Mouse (Mus musculus): ENCODE results near the gene Ttc33. TPM values are rescaled to one million over a fixed set of nuclear protein-coding genes. Genes with fewer than 3 reads are reported as not detected.
A peak's percentile ranks its signal among the peaks of the same experiment; 100 is the strongest.

Ttc33 gene
- 31.2 and 35.9 TPM in 2 replicates for total RNA-seq (2014; rRNA removed)
- 45.8 and 51.0 TPM in 2 replicates for polyA plus RNA-seq (2015; fragmentation: Nextera tagmentation; extraction: Ambion mirVana)

DNA sequence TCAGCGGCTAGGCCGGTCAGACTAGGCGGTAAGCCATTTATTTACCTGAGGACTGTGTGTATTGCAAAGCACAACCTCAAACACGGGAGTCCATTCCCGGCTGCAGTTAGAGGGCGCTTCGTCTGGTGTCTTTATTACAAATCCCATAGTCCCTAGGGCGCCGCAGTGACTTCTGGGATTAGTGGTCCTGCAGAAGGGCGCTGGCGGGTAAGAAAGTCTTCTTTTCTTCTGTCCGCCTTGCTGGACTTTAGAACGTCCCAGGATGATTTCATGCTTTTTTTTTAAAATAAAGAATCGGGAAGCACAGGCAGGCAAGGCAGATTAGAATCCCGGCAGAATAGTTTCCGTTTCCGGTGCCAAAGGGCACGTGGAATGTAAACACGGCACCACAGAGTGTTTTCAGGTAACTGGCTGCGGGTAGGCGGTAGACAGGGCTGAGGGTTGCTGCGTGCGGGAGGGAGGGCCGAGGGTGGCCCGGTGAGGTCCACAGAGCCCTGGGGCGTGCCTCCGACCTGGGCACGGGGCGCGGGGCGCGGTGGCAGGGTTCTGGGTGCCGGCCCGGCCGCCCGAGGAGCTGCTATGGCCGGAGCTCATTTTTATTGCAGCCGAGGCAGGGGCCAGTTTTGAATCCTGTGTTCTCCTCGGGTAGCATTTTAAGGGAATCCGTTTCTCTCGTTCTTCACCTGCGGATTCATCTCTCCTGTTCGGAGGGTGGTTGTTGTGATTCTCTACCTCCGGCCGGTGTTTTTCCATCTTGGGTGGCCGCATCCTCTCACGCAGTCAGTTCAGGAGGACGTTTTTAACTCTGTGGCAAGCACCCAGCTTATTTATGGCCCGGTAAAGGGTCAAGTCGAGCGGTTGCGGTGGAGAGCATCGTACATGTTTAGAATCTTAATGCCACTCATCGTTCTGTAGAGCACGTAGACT is at the start of gene Ttc33:
Gene Ttc33 (plus strand): TSS at position 160 of the 927 bp plus-strand sequence.
- DNase-seq (ENCODE audit: low spot score), result peak; percentile 93
- Histone ChIP-seq H3K4me1 (ENCODE audit: insufficient read depth, low read length) (0 out of 2 replicates have a peak, but pooled peaks cover 4% of the 10 kb centered on the region), H3K27ac (ENCODE audit: low read depth, low read length) (peak within 1 kb of the TSS; percentile 85), H3K36me3 (ENCODE audit: insufficient read depth, low read length) (peaks cover 8% of the 10 kb centered on the region; the same call in 1 of the 2 replicates), H3K9me3 (ENCODE audit: low read length) (no peaks in the 10 kb centered on the region), H3K4me2 (ENCODE audit: low read depth, low read length, poor library complexity, severe bottlenecking) (peak within 1 kb of the TSS; percentile 85), H3K4me3 (ENCODE audit: low read depth, low read length) (peak within 1 kb of the TSS; percentile 76), H3K9ac (replicated peaks; ENCODE audit: low read length, poor library complexity, severe bottlenecking) (peak within 1 kb of the TSS; percentile 65), H3K27me3 (ENCODE audit: insufficient read depth, low read length) (no peaks in the 10 kb centered on the region)
- WGBS, result under 1% methylated on average over 53 of the region's 55 CpGs
- peak; percentile 91 for ATAC-seq (ENCODE audit: low FRiP score)
- TF ChIP-seq CTCF (IDR thresholded peaks at IDR 0.05), result peak; percentile 67

DNA sequence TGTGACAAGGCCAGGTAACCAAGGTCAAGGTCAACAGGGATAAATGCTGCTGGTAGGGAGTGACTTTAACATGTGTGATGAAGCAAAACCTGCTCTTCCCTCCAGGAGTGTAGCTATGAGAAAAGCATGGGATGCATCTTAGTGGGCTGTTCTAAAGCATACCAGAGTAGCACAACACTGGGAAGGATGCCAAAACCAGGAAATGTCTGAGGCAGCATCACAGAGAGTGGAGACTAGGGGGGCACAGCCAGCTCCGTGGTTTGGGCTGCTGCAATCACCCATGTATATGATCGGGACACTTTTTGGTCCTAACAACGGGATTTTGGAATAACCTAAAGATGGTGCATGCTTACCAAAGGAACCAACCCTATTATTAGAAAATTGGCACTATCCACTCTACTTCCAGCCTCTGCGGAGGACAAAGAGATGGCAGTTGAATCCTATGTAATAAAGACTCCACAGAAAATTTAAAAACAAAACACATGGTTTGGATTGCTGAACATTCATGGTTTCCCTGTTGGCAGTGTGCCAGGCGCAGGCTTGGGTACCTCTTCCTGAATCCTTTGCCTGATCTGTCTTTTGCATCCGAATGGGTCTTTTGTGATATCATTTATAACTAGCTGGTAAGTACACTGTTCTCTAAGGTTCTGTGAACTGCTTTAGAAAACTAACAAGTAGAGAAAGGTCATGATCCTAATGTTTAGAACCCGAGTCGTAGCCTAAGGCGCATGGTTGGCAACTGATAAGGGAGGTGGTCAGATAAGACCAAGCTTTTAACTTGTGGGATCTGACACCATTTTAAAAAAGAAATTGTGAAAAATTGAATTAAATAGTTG is 47.1 kb upstream of the Ttc33 start:
- ATAC-seq (ENCODE audit: low FRiP score) (no peak), DNase-seq (ENCODE audit: low spot score) (no peak)
- no peak overlapping the region for H3K9ac ChIP-seq (replicated peaks; ENCODE audit: low read length, poor library complexity, severe bottlenecking)
- no peaks in the 10 kb centered on the region for H3K36me3 ChIP-seq (ENCODE audit: insufficient read depth, low read length)
- TF ChIP-seq CTCF (IDR thresholded peaks at IDR 0.05), result no peak
- H3K4me2 ChIP-seq (ENCODE audit: low read depth, low read length, poor library complexity, severe bottlenecking), result no peak overlapping the region
- WGBS, result 74% methylated on average over 9 of the region's 9 CpGs
- no peaks in the 10 kb centered on the region for H3K9me3 ChIP-seq (ENCODE audit: low read length)
- H3K27ac ChIP-seq (ENCODE audit: low read depth, low read length), result no peak overlapping the region
- no peaks in the 10 kb centered on the region for H3K27me3 ChIP-seq (ENCODE audit: insufficient read depth, low read length)
- no peaks in the 10 kb centered on the region for H3K4me1 ChIP-seq (ENCODE audit: insufficient read depth, low read length)
- no peak overlapping the region for H3K4me3 ChIP-seq (ENCODE audit: low read depth, low read length)

DNA sequence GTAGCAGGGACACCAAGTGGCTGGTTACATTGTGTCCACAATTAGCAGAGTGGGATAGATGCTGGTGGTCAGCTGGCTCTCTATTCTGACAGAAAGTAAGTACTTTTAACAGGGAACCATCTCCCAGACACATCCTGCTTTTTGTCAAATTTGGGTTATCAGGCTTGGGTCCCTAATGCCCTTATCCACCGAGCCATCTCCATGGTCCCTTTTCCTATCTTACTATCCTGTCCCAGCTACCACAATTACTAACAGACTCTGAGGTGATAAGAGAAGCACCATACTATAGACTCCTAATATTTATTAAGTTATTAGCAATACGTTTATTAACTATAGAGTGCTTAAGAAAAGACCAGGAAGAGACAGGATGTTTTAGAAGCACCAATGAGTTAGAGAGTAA is 46.0 kb upstream of the Ttc33 start:
- Histone ChIP-seq H3K4me1 (ENCODE audit: insufficient read depth, low read length) (no peaks in the 10 kb centered on the region), H3K9ac (replicated peaks; ENCODE audit: low read length, poor library complexity, severe bottlenecking) (no peak overlapping the region), H3K27me3 (ENCODE audit: insufficient read depth, low read length) (no peaks in the 10 kb centered on the region), H3K4me2 (ENCODE audit: low read depth, low read length, poor library complexity, severe bottlenecking) (no peak overlapping the region), H3K36me3 (ENCODE audit: insufficient read depth, low read length) (no peaks in the 10 kb centered on the region), H3K27ac (ENCODE audit: low read depth, low read length) (no peak overlapping the region), H3K9me3 (ENCODE audit: low read length) (no peaks in the 10 kb centered on the region), H3K4me3 (ENCODE audit: low read depth, low read length) (no peak overlapping the region)
- 93% methylated on average over 2 of the region's 2 CpGs for whole genome bisulfite sequencing
- DNase-seq (ENCODE audit: low spot score) (no peak), ATAC-seq (ENCODE audit: low FRiP score) (no peak)
- no peak for TF ChIP-seq CTCF (IDR thresholded peaks at IDR 0.05)

GRCm38 (mm10) chr15:5139863-5140262 is 45.5 kb upstream of the Ttc33 start:
- Histone ChIP-seq H3K9me3 (ENCODE audit: low read length) (no peaks in the 10 kb centered on the region), H3K4me3 (ENCODE audit: low read depth, low read length) (no peak overlapping the region), H3K4me2 (ENCODE audit: low read depth, low read length, poor library complexity, severe bottlenecking) (no peak overlapping the region), H3K27ac (ENCODE audit: low read depth, low read length) (no peak overlapping the region), H3K36me3 (ENCODE audit: insufficient read depth, low read length) (no peaks in the 10 kb centered on the region), H3K9ac (replicated peaks; ENCODE audit: low read length, poor library complexity, severe bottlenecking) (no peak overlapping the region), H3K4me1 (ENCODE audit: insufficient read depth, low read length) (peaks cover under 1% of the 10 kb centered on the region; the same call in 1 of the 2 replicates), H3K27me3 (ENCODE audit: insufficient read depth, low read length) (no peaks in the 10 kb centered on the region)
- TF ChIP-seq CTCF (IDR thresholded peaks at IDR 0.05), result no peak
- DNase-seq (ENCODE audit: low spot score) (no peak), ATAC-seq (ENCODE audit: low FRiP score) (no peak)
- 90% methylated on average over 7 of the region's 7 CpGs for WGBS

DNA sequence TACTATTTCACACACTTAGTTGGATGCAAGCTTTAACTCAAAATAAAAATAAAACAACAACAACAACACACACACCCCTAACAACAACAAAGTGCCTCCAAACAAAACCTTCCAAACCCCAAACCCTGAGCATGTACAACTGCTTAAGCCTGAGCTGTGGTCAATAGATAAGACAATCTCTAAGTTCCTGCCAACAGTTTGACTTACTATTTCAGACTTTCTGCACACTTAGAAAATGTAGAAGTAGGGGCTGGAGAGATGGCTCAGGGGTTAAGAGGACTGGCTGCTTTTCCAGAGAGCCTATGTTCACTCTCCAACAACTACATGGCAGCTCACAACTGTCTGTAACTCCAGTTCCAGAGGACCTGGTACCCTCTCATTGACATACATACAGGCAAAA is 45.0 kb upstream of the Ttc33 start:
- no peak for TF ChIP-seq CTCF (IDR thresholded peaks at IDR 0.05)
- Histone ChIP-seq H3K9me3 (ENCODE audit: low read length) (no peaks in the 10 kb centered on the region), H3K4me3 (ENCODE audit: low read depth, low read length) (no peak overlapping the region), H3K4me1 (ENCODE audit: insufficient read depth, low read length) (peaks cover 5% of the 10 kb centered on the region), H3K4me2 (ENCODE audit: low read depth, low read length, poor library complexity, severe bottlenecking) (no peak overlapping the region), H3K27ac (ENCODE audit: low read depth, low read length) (no peak overlapping the region), H3K9ac (replicated peaks; ENCODE audit: low read length, poor library complexity, severe bottlenecking) (no peak overlapping the region), H3K27me3 (ENCODE audit: insufficient read depth, low read length) (no peaks in the 10 kb centered on the region), H3K36me3 (ENCODE audit: insufficient read depth, low read length) (no peaks in the 10 kb centered on the region)
- ATAC-seq (ENCODE audit: low FRiP score) (no peak), DNase-seq (ENCODE audit: low spot score) (no peak)

Data from midbrain, postnatal 0 days (tissue).